Mouse (Mus musculus): ENCODE data around the gene Rps17. TPM values are rescaled to one million over a fixed set of nuclear protein-coding genes. Genes with fewer than 3 reads are reported as not detected.

Rps17 gene
- total and polyA plus RNA-seq, 3 experiments: 2,532 to 5,238 (median 5,063) TPM

DNA sequence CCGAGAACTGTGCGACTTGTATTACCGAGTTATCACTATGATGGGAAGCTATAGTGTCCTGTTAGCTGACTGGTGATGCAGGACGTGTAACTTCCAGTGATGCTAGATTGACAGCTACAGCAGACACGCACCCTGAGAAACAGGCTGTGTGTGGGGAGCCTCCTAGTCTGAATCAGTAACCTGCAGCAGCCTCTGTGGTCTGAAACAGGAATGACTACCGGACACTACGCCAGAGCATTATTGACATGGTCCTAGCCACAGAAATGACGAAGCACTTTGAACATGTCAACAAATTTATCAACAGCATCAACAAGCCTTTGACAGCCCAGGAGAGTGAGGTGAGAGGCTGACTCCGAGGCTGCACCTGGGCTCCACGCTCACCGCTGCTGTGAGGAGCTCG lies 19.0 kb downstream of the Rps17 start:
- dilution Hi-C loops (cut with MboI; ENCODE audit: extremely low pct_ligation_motif_present, extremely low pct_unique_long_range_greater_than_20kb, low sequenced_read_pairs) (no loop called here), in situ Hi-C loops (cut with MboI; ENCODE audit: low pct_ligation_motif_present, low pct_unique_long_range_greater_than_20kb, low sequenced_read_pairs) (no loop called here)
- Histone ChIP-seq H3K9me3 (replicated peaks; ENCODE audit: low read length) (no peaks in the 10 kb centered on the region), H3K36me3 (replicated peaks in 1 of 2; ENCODE audit: control insufficient read depth in 1 of 2, insufficient read depth in 1 of 2, low read length in 1 of 2) (peaks cover 49 to 84% of the 10 kb centered on the region in 2 experiments), H3K4me2 (ENCODE audit: insufficient read depth, low read depth, poor library complexity, severe bottlenecking) (no peak overlapping the region), H3K27ac (ENCODE audit: insufficient read depth, low read depth) (no peak overlapping the region), H3K79me2 (replicated peaks; ENCODE audit: control insufficient read depth, extremely low read depth, insufficient read depth, poor library complexity, severe bottlenecking) (no peaks in the 10 kb centered on the region), H3K9ac (ENCODE audit: insufficient read depth, low read depth) (no peak overlapping the region), H3K4me1 (ENCODE audit: control insufficient read depth in 1 of 2, insufficient read depth in 2 of 2) (peaks cover 0 to 20% of the 10 kb centered on the region in 2 experiments; a peak in 2 of 4 replicates), H3K27me3 (replicated peaks) (no peaks in the 10 kb centered on the region), H3K4me3 (replicated peaks in 1 of 3; ENCODE audit: low read depth in 2 of 3, low read length in 2 of 3, poor library complexity in 1 of 3) (no peak overlapping the region)
- DNase-seq (ENCODE audit: extremely low read depth): no peak
- TF ChIP-seq ZKSCAN1 (IDR thresholded peaks at IDR 0.05; ENCODE audit: borderline replicate concordance, low read depth, low read length) (no peak), EP300 (IDR thresholded peaks at IDR 0.05; ENCODE audit: low read length) (no peak), MAX (IDR thresholded peaks at IDR 0.05; ENCODE audit: low read length) (no peak), MAZ (IDR thresholded peaks at IDR 0.05; ENCODE audit: low read depth, low read length) (no peak), USF1 (IDR thresholded peaks at IDR 0.05; ENCODE audit: low read depth, low read length) (no peak), E2F4 (IDR thresholded peaks at IDR 0.05; ENCODE audit: insufficient replicate concordance, low read depth, low read length) (no peak), NELFE (IDR thresholded peaks at IDR 0.05; ENCODE audit: low read depth, low read length) (no peak), GABPA (IDR thresholded peaks at IDR 0.05; ENCODE audit: insufficient replicate concordance, low read depth, low read length) (no peak), SIN3A (IDR thresholded peaks at IDR 0.05; ENCODE audit: low read length) (no peak), TBP (conservative IDR thresholded peaks at IDR 0.05; ENCODE audit: low read depth, low read length) (no peak), ZMIZ1 (IDR thresholded peaks at IDR 0.05; ENCODE audit: low read depth, low read length) (no peak), CTCF (conservative IDR thresholded peaks at IDR 0.05 in 1 of 2, IDR thresholded peaks at IDR 0.05 in 1 of 2; ENCODE audit: low read depth in 2 of 2, low read length in 2 of 2) (no peak), KAT2A (IDR thresholded peaks at IDR 0.05; ENCODE audit: insufficient replicate concordance, low read length) (no peak), RAD21 (IDR thresholded peaks at IDR 0.05; ENCODE audit: low read depth, low read length) (no peak), TCF12 (IDR thresholded peaks at IDR 0.05; ENCODE audit: low read depth, low read length) (no peak), IRF4 (IDR thresholded peaks at IDR 0.05; ENCODE audit: low read depth, low read length) (no peak), ZNF384 (IDR thresholded peaks at IDR 0.05; ENCODE audit: low read depth, low read length) (no peak), USF2 (conservative IDR thresholded peaks at IDR 0.05; ENCODE audit: low read depth, low read length) (no peak), SMC3 (IDR thresholded peaks at IDR 0.05; ENCODE audit: low read depth, low read length) (no peak), MYC (IDR thresholded peaks at IDR 0.05; ENCODE audit: low read depth, low read length) (no peak)

DNA sequence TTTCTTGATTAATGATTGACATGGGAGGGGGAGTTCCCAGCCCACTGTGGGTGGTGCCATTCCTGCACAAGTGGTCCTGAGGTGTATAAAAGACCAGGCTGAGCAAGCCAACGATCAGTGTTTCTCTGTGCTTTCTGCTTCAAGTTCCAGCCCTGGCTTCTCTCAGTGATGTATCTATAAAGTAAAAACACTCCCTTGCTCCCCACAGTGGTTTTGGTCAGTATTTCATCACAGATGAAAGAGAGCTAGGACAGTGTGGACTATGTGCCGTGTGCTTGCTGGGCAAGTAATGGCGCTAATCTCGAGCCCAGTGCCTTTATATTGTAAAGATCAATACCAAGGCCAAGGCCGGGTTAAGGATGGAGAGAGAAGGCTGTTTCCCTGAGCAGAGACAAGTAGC lies 23.3 kb downstream of the Rps17 start:
- Histone ChIP-seq H3K9ac (ENCODE audit: insufficient read depth, low read depth) (no peak overlapping the region), H3K36me3 (replicated peaks in 1 of 2; ENCODE audit: control insufficient read depth in 1 of 2, insufficient read depth in 1 of 2, low read length in 1 of 2) (peaks cover 55 to 87% of the 10 kb centered on the region in 2 experiments), H3K9me3 (replicated peaks; ENCODE audit: low read length) (no peaks in the 10 kb centered on the region), H3K79me2 (replicated peaks; ENCODE audit: control insufficient read depth, extremely low read depth, insufficient read depth, poor library complexity, severe bottlenecking) (no peaks in the 10 kb centered on the region), H3K4me2 (ENCODE audit: insufficient read depth, low read depth, poor library complexity, severe bottlenecking) (no peak overlapping the region), H3K4me1 (ENCODE audit: control insufficient read depth in 1 of 2, insufficient read depth in 2 of 2) (no peaks in the 10 kb centered on the region), H3K4me3 (replicated peaks in 1 of 3; ENCODE audit: low read depth in 2 of 3, low read length in 2 of 3, poor library complexity in 1 of 3) (no peak overlapping the region), H3K27ac (ENCODE audit: insufficient read depth, low read depth) (no peak overlapping the region), H3K27me3 (replicated peaks) (no peaks in the 10 kb centered on the region)
- no peak for DNase-seq (ENCODE audit: extremely low read depth)
- TF ChIP-seq SMC3 (IDR thresholded peaks at IDR 0.05; ENCODE audit: low read depth, low read length): peak; percentile 43
- TF ChIP-seq CTCF (conservative IDR thresholded peaks at IDR 0.05 in 1 of 2, IDR thresholded peaks at IDR 0.05 in 1 of 2; ENCODE audit: low read depth in 2 of 2, low read length in 2 of 2): peak in 1 of 2 experiments; percentile 38; a peak in 2 of 4 replicates
- TF ChIP-seq CHD1 (IDR thresholded peaks at IDR 0.05; ENCODE audit: low read depth, low read length): no peak
- no peak for TF ChIP-seq JUN (IDR thresholded peaks at IDR 0.05; ENCODE audit: insufficient read depth, low read depth, low read length)
- TF ChIP-seq RAD21 (IDR thresholded peaks at IDR 0.05; ENCODE audit: low read depth, low read length): peak; percentile 9
- TF ChIP-seq PAX5 (IDR thresholded peaks at IDR 0.05; ENCODE audit: low read length): no peak
- in situ Hi-C loops (cut with MboI; ENCODE audit: low pct_ligation_motif_present, low pct_unique_long_range_greater_than_20kb, low sequenced_read_pairs) (loop anchor here (25.0 kb wide), 1 partner anchor 434 kb away; no protein-coding TSS in a partner anchor), dilution Hi-C loops (cut with MboI; ENCODE audit: extremely low pct_ligation_motif_present, extremely low pct_unique_long_range_greater_than_20kb, low sequenced_read_pairs) (no loop called here)
